Mouse (Mus musculus) cerebellum, adult 2 months (tissue): ENCODE measurements around the gene Bcas3. TPM values are rescaled to one million over a fixed set of nuclear protein-coding genes. Genes with fewer than 3 reads are reported as not detected.
A peak's percentile ranks its signal among the peaks of the same experiment; 100 is the strongest.

ENCODE experiments used
- DNase-seq, 2 experiments: peaks; one replicate each; pipeline ENCODE4 v3.0.0; 2021
- H3K27ac ChIP-seq: fragments of 200-500 bp; 2 replicates; pipeline ENCODE4 v1.5.1; 2012; ENCODE audit warnings: low read length, control low read depth, inconsistent platforms; ENCODE audit not compliant: insufficient read depth
- H3K27me3 ChIP-seq: fragments of 200-500 bp; 2 replicates; pipeline ENCODE4 v1.6.1; 2012; ENCODE audit warnings: inconsistent platforms, mild to moderate bottlenecking, low read length, moderate library complexity; ENCODE audit not compliant: control insufficient read depth, insufficient read depth
- H3K4me1 ChIP-seq: fragments of 200-500 bp; 2 replicates; pipeline ENCODE4 v1.6.1; 2011; ENCODE audit warnings: low read length; ENCODE audit not compliant: control insufficient read depth, insufficient read depth
- H3K4me3 ChIP-seq: fragments of 200-500 bp; replicated peaks from 2 replicates; pipeline ENCODE3; 2011; ENCODE audit warnings: mild to moderate bottlenecking, low read depth, low read length, control low read depth; ENCODE audit not compliant: insufficient read depth
- CTCF ChIP-seq: fragments of 200-500 bp; IDR thresholded peaks from 2 replicates; pipeline ENCODE4 v1.5.1; 2011; ENCODE audit warnings: low read depth, mild to moderate bottlenecking, control low read depth, low read length, moderate library complexity, borderline replicate concordance; ENCODE audit not compliant: insufficient read depth
- POLR2A ChIP-seq: fragments of 200-500 bp; IDR thresholded peaks from 2 replicates; pipeline ENCODE4 v1.6.1; 2011; ENCODE audit warnings: low read length, control low read depth, borderline replicate concordance; ENCODE audit not compliant: insufficient read depth
- WGBS: fragments of 180-500 bp; shearing (Covaris S2); methylation state at CpG from one replicate; pipeline ENCODE4 v1.1.7; 2018; 5-methylcytosine and 5-hydroxymethylcytosine counted together
- polyA plus RNA-seq: library from polyadenylated mRNA; depleted of rRNA; stranded (reverse); fragments of >200 nt; gene quantifications from 2 replicates; pipeline ENCODE4 v1.2.3, GENCODE M21; 2012

The Bcas3 gene
- polyA plus RNA-seq, 1 experiment = 44.4 TPM

GRCm38 (mm10) chr11:85599251-85599650, 246.3 kb downstream of the Bcas3 start:
- Histone ChIP-seq H3K27me3 (no peaks in the 10 kb centered on the region), H3K4me1 (no peaks in the 10 kb centered on the region), H3K4me3 (no peak overlapping the region), H3K27ac (no peak overlapping the region)
- TF ChIP-seq POLR2A (no peak), CTCF (no peak)
- no peak for DNase-seq

- no peaks in the 10 kb centered on the region for H3K4me1 ChIP-seq
- no peak overlapping the region for H3K4me3 ChIP-seq
- DNase-seq = no peak
- 95% methylated on average over 3 of the region's 3 CpGs for WGBS
- TF ChIP-seq POLR2A = no peak
- TF ChIP-seq CTCF = no peak
- no peaks in the 10 kb centered on the region for H3K27me3 ChIP-seq
- H3K27ac ChIP-seq = no peak overlapping the region
Observed at GRCm38 (mm10) chr11:85603546-85604322, 250.8 kb downstream of the Bcas3 start.

- WGBS = 22% methylated on average over 5 of the region's 5 CpGs
- no peaks in the 10 kb centered on the region for H3K27me3 ChIP-seq
- H3K27ac ChIP-seq = no peak overlapping the region
- no peak overlapping the region for H3K4me3 ChIP-seq
- H3K4me1 ChIP-seq = no peaks in the 10 kb centered on the region; the same call in 1 of the 2 replicates
- TF ChIP-seq CTCF (no peak), POLR2A (no peak)
- peak; percentile 49 to 55 for DNase-seq
Observed at GRCm38 (mm10) chr11:85609303-85609940, 256.5 kb downstream of the Bcas3 start.

- TF ChIP-seq POLR2A (no peak), CTCF (no peak)
- 88% methylated on average over 5 of the region's 5 CpGs for WGBS
Observed at GRCm38 (mm10) chr11:85613035-85613434, 260.1 kb downstream of the Bcas3 start.

GRCm38 (mm10) chr11:85613586-85613985, 260.6 kb downstream of the Bcas3 start:
- Histone ChIP-seq H3K27ac (no peak overlapping the region), H3K27me3 (no peaks in the 10 kb centered on the region), H3K4me3 (no peak overlapping the region), H3K4me1 (no peaks in the 10 kb centered on the region; the same call in 1 of the 2 replicates)
- TF ChIP-seq POLR2A (no peak), CTCF (no peak)
- no peak for DNase-seq
- WGBS = 92% methylated on average over 3 of the region's 3 CpGs

More at GRCm38 (mm10) chr11:85613035-85613434, 260.1 kb downstream of the Bcas3 start:
- DNase-seq = no peak
- Histone ChIP-seq H3K4me3 (no peak overlapping the region), H3K4me1 (no peaks in the 10 kb centered on the region; the same call in 1 of the 2 replicates), H3K27me3 (no peaks in the 10 kb centered on the region), H3K27ac (no peak overlapping the region)

GRCm38 (mm10) chr11:85614431-85614830, 261.5 kb downstream of the Bcas3 start:
- TF ChIP-seq POLR2A (no peak), CTCF (no peak)
- H3K4me1 ChIP-seq = no peaks in the 10 kb centered on the region; the same call in 1 of the 2 replicates
- 87% methylated on average over 7 of the region's 7 CpGs for WGBS
- no peak overlapping the region for H3K4me3 ChIP-seq
- H3K27ac ChIP-seq = no peak overlapping the region
- no peak for DNase-seq
- no peaks in the 10 kb centered on the region for H3K27me3 ChIP-seq

- 62% methylated on average over 7 of the region's 7 CpGs for WGBS
Observed at GRCm38 (mm10) chr11:85615421-85615820, 262.5 kb downstream of the Bcas3 start.

More at GRCm38 (mm10) chr11:85615421-85615820, 262.5 kb downstream of the Bcas3 start:
- no peak for TF ChIP-seq CTCF
- no peak for TF ChIP-seq POLR2A
- no peaks in the 10 kb centered on the region for H3K27me3 ChIP-seq
- no peak for DNase-seq
- H3K4me1 ChIP-seq = no peaks in the 10 kb centered on the region; the same call in 1 of the 2 replicates
- H3K27ac ChIP-seq = no peak overlapping the region
- no peak overlapping the region for H3K4me3 ChIP-seq
